Mouse (Mus musculus) layer of hippocampus, postnatal 10 days (tissue): ENCODE measurements around the gene Qtrt1. TPM values are rescaled to one million over a fixed set of nuclear protein-coding genes. Genes with fewer than 3 reads are reported as not detected.

ENCODE experiments used
- DNase-seq, 2 experiments: peaks; one replicate each; pipeline ENCODE4 v3.0.0; 2021; ENCODE audit warnings: low spot score in 2 of 2
- total RNA-seq, 2 experiments: library from RNA; stranded (reverse); gene quantifications; 2 replicates each; pipeline ENCODE4 v1.2.3; 2021

Qtrt1 gene
- total RNA-seq, 2 experiments from 2014 or later: 34.2 to 42.0 TPM

GRCm38 (mm10) chr9:21417866-21418265, 6.2 kb downstream of the Qtrt1 start:
- DNase-seq: no peak

GRCm38 (mm10) chr9:21419646-21420045, 8.0 kb downstream of the Qtrt1 start:
- no peak for DNase-seq

- peak; percentile 99 to 100 for DNase-seq
These were observed 13.3 kb downstream of the Qtrt1 start, which contains the start of gene Dnm2 for GRCm38 (mm10) chr9:21424631-21425555. Dnm2 (plus strand) TSS chr9:21424908.

- DNase-seq: no peak
These were observed 13.9 kb downstream of the Qtrt1 start for GRCm38 (mm10) chr9:21425556-21425945.

- no peak for DNase-seq
These were observed 14.4 kb downstream of the Qtrt1 start for GRCm38 (mm10) chr9:21426013-21426412.

GRCm38 (mm10) chr9:21426525-21426924, 14.9 kb downstream of the Qtrt1 start:
- DNase-seq: no peak

- no peak for DNase-seq
These were observed 16.1 kb downstream of the Qtrt1 start for GRCm38 (mm10) chr9:21427773-21428172.

- no peak for DNase-seq
These were observed 16.5 kb downstream of the Qtrt1 start for GRCm38 (mm10) chr9:21428178-21428577.

- no peak for DNase-seq
These were observed 19.1 kb downstream of the Qtrt1 start for GRCm38 (mm10) chr9:21430724-21431123.

GRCm38 (mm10) chr9:21432066-21432465, 20.4 kb downstream of the Qtrt1 start:
- DNase-seq: no peak

- no peak for DNase-seq
These were observed 22.1 kb downstream of the Qtrt1 start for GRCm38 (mm10) chr9:21433766-21434165.

GRCm38 (mm10) chr9:21434410-21434809, 22.8 kb downstream of the Qtrt1 start:
- DNase-seq: no peak

GRCm38 (mm10) chr9:21435777-21436635, 24.4 kb downstream of the Qtrt1 start:
- no peak for DNase-seq

- DNase-seq: no peak
These were observed 25.9 kb downstream of the Qtrt1 start for GRCm38 (mm10) chr9:21437577-21437976.

- no peak for DNase-seq
These were observed 26.6 kb downstream of the Qtrt1 start for GRCm38 (mm10) chr9:21438219-21438618.

GRCm38 (mm10) chr9:21439456-21439855, 27.8 kb downstream of the Qtrt1 start:
- DNase-seq: no peak

- no peak for DNase-seq
These were observed 28.3 kb downstream of the Qtrt1 start for GRCm38 (mm10) chr9:21439914-21440313.

- DNase-seq: no peak
These were observed 28.8 kb downstream of the Qtrt1 start for GRCm38 (mm10) chr9:21440387-21440786.

- DNase-seq: no peak
These were observed 32.2 kb downstream of the Qtrt1 start for GRCm38 (mm10) chr9:21443853-21444252.

- DNase-seq: no peak
These were observed 32.9 kb downstream of the Qtrt1 start for GRCm38 (mm10) chr9:21444574-21444973.

- DNase-seq: no peak
These were observed 33.6 kb downstream of the Qtrt1 start for GRCm38 (mm10) chr9:21445081-21445744.
